Mouse (Mus musculus): ENCODE data around the gene Frmd8. TPM values are rescaled to one million over a fixed set of nuclear protein-coding genes. Genes with fewer than 3 reads are reported as not detected.

The Frmd8 gene
- total and polyA plus RNA-seq, 3 experiments = 22.8 to 34.4 TPM; not detected in 1

DNA sequence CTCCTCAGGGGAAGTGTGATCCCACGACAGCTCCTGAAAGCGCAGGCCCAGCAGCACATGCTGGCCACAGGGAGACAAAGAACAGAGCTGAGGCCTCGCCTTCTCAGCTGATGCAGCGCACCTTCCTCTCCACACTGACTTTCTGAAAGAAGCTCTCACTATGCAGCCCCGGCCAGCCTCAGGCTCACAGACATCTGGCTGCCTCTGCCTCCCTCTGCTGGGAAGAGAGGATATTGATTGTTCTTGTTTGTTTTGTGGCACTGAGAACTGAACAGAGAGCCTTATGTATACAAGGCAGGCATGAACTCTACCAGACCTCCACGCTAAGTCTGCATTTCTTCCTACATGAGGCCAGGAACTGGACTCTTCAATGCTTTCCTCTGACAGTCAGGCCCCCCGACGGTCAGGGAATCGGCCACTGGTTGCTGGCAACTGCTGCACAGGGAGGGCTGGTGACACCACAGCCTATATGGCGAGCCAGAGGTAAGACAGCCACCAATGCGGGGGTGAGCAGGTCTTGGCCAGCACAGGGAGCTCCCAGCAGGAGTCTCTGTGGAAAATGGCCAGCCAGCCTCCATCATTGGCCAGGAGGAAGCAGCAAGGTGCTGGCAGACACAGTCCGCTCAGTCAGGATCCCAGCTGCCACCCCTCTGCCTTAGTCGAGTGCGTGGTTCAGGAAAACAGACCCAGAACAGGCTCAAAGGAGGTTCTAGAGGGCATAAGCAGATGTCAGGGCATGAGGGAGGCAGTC is 12.6 kb downstream of the Frmd8 start:
- peak; percentile 37 for DNase-seq (ENCODE audit: low read depth, low spot score)
- Histone ChIP-seq H3K36me3 (ENCODE audit: control insufficient read depth in 1 of 2, insufficient read depth in 2 of 2, low read length in 2 of 2) (peaks cover 0 to 2% of the 10 kb centered on the region in 2 experiments; a peak in 1 of 4 replicates), H3K4me1 (ENCODE audit: control insufficient read depth in 1 of 2, insufficient read depth in 2 of 2, low read length in 2 of 2) (no peaks in the 10 kb centered on the region), H3K9ac (ENCODE audit: control insufficient read depth, low read depth, low read length, poor library complexity, severe bottlenecking) (no peak overlapping the region), H3K4me3 (ENCODE audit: control insufficient read depth in 1 of 2, insufficient read depth in 1 of 2, low read depth in 2 of 2, low read length in 2 of 2) (no peak overlapping the region), H3K79me2 (ENCODE audit: control insufficient read depth, insufficient read depth, low read length, poor library complexity) (no peaks in the 10 kb centered on the region), H3K27ac (ENCODE audit: control insufficient read depth, low read depth, low read length) (no peak overlapping the region), H3K9me3 (replicated peaks; ENCODE audit: insufficient read depth, low read length) (no peaks in the 10 kb centered on the region), H3K27me3 (ENCODE audit: control insufficient read depth in 1 of 2, insufficient read depth in 2 of 2, low read length in 2 of 2) (no peaks in the 10 kb centered on the region)
- TF ChIP-seq ZC3H11A (IDR thresholded peaks at IDR 0.05; ENCODE audit: low read depth, low read length) (0 out of 2 replicates have a peak, but pooled peaks have one; percentile 17), MYB (IDR thresholded peaks at IDR 0.05; ENCODE audit: low read depth, low read length) (no peak), TCF12 (IDR thresholded peaks at IDR 0.05; ENCODE audit: low read depth, low read length) (no peak), RCOR1 (IDR thresholded peaks at IDR 0.05; ENCODE audit: low read depth, low read length) (no peak), TBP (IDR thresholded peaks at IDR 0.05; ENCODE audit: low read depth, low read length) (no peak), MYC (IDR thresholded peaks at IDR 0.05; ENCODE audit: low read depth, low read length) (no peak), ZMIZ1 (IDR thresholded peaks at IDR 0.05; ENCODE audit: low read depth, low read length) (no peak), CHD2 (IDR thresholded peaks at IDR 0.05; ENCODE audit: low read length) (no peak), MEF2A (IDR thresholded peaks at IDR 0.05; ENCODE audit: extremely low read depth, insufficient replicate concordance, low read depth, low read length, poor library complexity, severe bottlenecking) (no peak), ELF1 (IDR thresholded peaks at IDR 0.05; ENCODE audit: low read depth, low read length) (no peak), MAX (IDR thresholded peaks at IDR 0.05; ENCODE audit: low read length) (no peak), SIN3A (IDR thresholded peaks at IDR 0.05; ENCODE audit: low read length) (no peak), BHLHE40 (IDR thresholded peaks at IDR 0.05; ENCODE audit: borderline replicate concordance, low read depth, low read length) (no peak), MAZ (IDR thresholded peaks at IDR 0.05; ENCODE audit: low read depth, low read length) (no peak), UBTF (IDR thresholded peaks at IDR 0.05; ENCODE audit: borderline replicate concordance, insufficient read depth, low read depth, low read length) (no peak), E2F4 (IDR thresholded peaks at IDR 0.05; ENCODE audit: borderline replicate concordance, low read depth, low read length) (no peak), GATA1 (IDR thresholded peaks at IDR 0.05; ENCODE audit: low read depth, low read length) (no peak), CHD1 (IDR thresholded peaks at IDR 0.05; ENCODE audit: low read depth, low read length) (no peak), RAD21 (IDR thresholded peaks at IDR 0.05; ENCODE audit: low read depth, low read length) (peak; percentile 49), JUND (IDR thresholded peaks at IDR 0.05; ENCODE audit: low read depth, low read length) (no peak), MXI1 (IDR thresholded peaks at IDR 0.05; ENCODE audit: low read depth, low read length) (no peak), MAFK (IDR thresholded peaks at IDR 0.05; ENCODE audit: borderline replicate concordance, low read depth, low read length) (no peak), KAT2A (conservative IDR thresholded peaks at IDR 0.05; ENCODE audit: low read depth, low read length) (no peak), GABPA (IDR thresholded peaks at IDR 0.05; ENCODE audit: low read depth, low read length) (no peak), USF1 (IDR thresholded peaks at IDR 0.05; ENCODE audit: low read depth, low read length) (no peak), ZNF384 (IDR thresholded peaks at IDR 0.05; ENCODE audit: low read depth, low read length) (no peak), ETS1 (IDR thresholded peaks at IDR 0.05; ENCODE audit: low read depth, low read length) (no peak), POLR2A (IDR thresholded peaks at IDR 0.05; ENCODE audit: control insufficient read depth in 1 of 2, insufficient read depth in 1 of 2, low read depth in 1 of 2, low read length in 2 of 2, poor library complexity in 1 of 2) (no peak), CTCF (IDR thresholded peaks at IDR 0.05 in 2 of 3, conservative IDR thresholded peaks at IDR 0.05 in 1 of 3; ENCODE audit: control insufficient read depth in 1 of 3, insufficient read depth in 1 of 3, low read depth in 2 of 3, low read length in 3 of 3, poor library complexity in 1 of 3, severe bottlenecking in 1 of 3) (peak in 2 of 3 experiments; percentile 29 to 47; a peak in 3 of 6 replicates), POLR2AphosphoS2 (IDR thresholded peaks at IDR 0.05; ENCODE audit: low read length) (no peak), SMC3 (IDR thresholded peaks at IDR 0.05; ENCODE audit: low read depth, low read length) (peak; percentile 51), EP300 (IDR thresholded peaks at IDR 0.05; ENCODE audit: low read depth in 1 of 2, low read length in 2 of 2) (no peak)
